Mouse (Mus musculus) kidney, postnatal 4 days (tissue): ENCODE results near the gene Zfp874a.
"Not testable (repeated sequence)": the region's sequence is repeated elsewhere in the genome, so short reads cannot be mapped to it uniquely, and the experiment has no call there.

Experiments used
- DNase-seq, 2 experiments: peaks; one replicate each; pipeline ENCODE4 v3.0.0; 2021; ENCODE audit warnings: mixed read lengths in 2 of 2

Zfp874a gene

GRCm38 (mm10) chr13:67451172-67452020, at the start of gene Zfp874a:
TSS of gene Zfp874a (minus strand) at chr13:67451624.
- peak; percentile 91 to 92 for DNase-seq

GRCm38 (mm10) chr13:67500908-67501307, 49.5 kb upstream of the Zfp874a start:
- DNase-seq, result no peak

GRCm38 (mm10) chr13:67500084-67500719, 48.8 kb upstream of the Zfp874a start, which contains the start of gene Zfp58:
TSS of gene Zfp58 (minus strand) at chr13:67500555.
- DNase-seq, result peak; percentile 82 to 86

- DNase-seq, result no peak
These were observed 44.2 kb upstream of the Zfp874a start for GRCm38 (mm10) chr13:67495631-67496030.

- DNase-seq, result no peak
These were observed 33.0 kb upstream of the Zfp874a start for GRCm38 (mm10) chr13:67484424-67484811.

GRCm38 (mm10) chr13:67483625-67484423, 32.4 kb upstream of the Zfp874a start, which contains the start of gene Zfp874b:
TSS of gene Zfp874b (minus strand) at chr13:67484258.
- peak; percentile 88 to 89 for DNase-seq

GRCm38 (mm10) chr13:67481528-67481927, 30.1 kb upstream of the Zfp874a start:
- no peak for DNase-seq

- DNase-seq, result no peak
These were observed 17.9 kb upstream of the Zfp874a start for GRCm38 (mm10) chr13:67469274-67469673.

- not testable (repeated sequence) for DNase-seq
These were observed 12.2 kb upstream of the Zfp874a start for GRCm38 (mm10) chr13:67463506-67464185.

- peak; percentile 2 to 29 for DNase-seq
These were observed 541 bp upstream of the Zfp874a start for GRCm38 (mm10) chr13:67452021-67452309.

- not testable (repeated sequence) for DNase-seq
These were observed 14.3 kb downstream of the Zfp874a start for GRCm38 (mm10) chr13:67437095-67437494.

- DNase-seq, result no peak
These were observed 23.3 kb downstream of the Zfp874a start for GRCm38 (mm10) chr13:67428116-67428515.

- DNase-seq, result not testable (repeated sequence)
These were observed 25.7 kb downstream of the Zfp874a start for GRCm38 (mm10) chr13:67425699-67426098.

- not testable (repeated sequence) for DNase-seq
These were observed 28.9 kb downstream of the Zfp874a start for GRCm38 (mm10) chr13:67422532-67422931.

GRCm38 (mm10) chr13:67421207-67421857, 30.1 kb downstream of the Zfp874a start, which contains the start of gene Zfp459:
TSS of gene Zfp459 (minus strand) at chr13:67421418.
- peak; percentile 55 to 63 for DNase-seq

- no peak for DNase-seq
These were observed 30.7 kb downstream of the Zfp874a start for GRCm38 (mm10) chr13:67420558-67421206.

- DNase-seq, result no peak
These were observed 34.6 kb downstream of the Zfp874a start for GRCm38 (mm10) chr13:67416811-67417210.

- no peak for DNase-seq
These were observed 35.7 kb downstream of the Zfp874a start for GRCm38 (mm10) chr13:67415759-67416158.

- peak in 1 of 2 experiments; percentile 9 for DNase-seq
These were observed 37.8 kb downstream of the Zfp874a start for GRCm38 (mm10) chr13:67413634-67414033.

GRCm38 (mm10) chr13:67399183-67399903, 52.1 kb downstream of the Zfp874a start, which contains the start of gene Zfp429:
TSS of gene Zfp429 (minus strand) at chr13:67399819.
- peak; percentile 79 to 82 for DNase-seq
